Mouse (Mus musculus) MEL-GATA-1-ER (cell line): ENCODE data around the gene Hemk1.

ENCODE experiments used
- DNase-seq: peaks from one replicate; pipeline ENCODE4 v3.0.0-alpha.2; 2012; ENCODE audit warnings: low read depth; ENCODE audit errors: extremely low read depth

Gene Hemk1

DNA sequence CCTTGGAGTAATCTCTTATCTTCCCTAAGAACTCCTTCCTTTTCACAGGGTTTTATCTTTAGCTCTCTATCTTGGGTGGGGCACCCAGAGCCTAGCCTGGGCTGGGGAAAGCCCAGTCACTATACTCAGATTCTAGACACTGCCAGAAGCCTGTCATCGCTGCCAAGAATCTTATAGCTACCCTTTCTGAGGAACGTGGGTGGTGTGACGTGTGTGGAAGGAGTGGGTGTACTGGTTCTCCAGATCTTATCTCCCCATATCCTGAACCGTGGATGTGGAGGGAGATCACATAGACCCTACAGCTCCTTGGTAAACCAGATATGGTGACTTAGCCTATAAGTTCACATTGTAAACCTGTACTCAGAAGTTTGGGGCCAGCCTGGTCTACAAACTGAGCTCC is 42.5 kb downstream of the Hemk1 start:
- no peak for DNase-seq

DNA sequence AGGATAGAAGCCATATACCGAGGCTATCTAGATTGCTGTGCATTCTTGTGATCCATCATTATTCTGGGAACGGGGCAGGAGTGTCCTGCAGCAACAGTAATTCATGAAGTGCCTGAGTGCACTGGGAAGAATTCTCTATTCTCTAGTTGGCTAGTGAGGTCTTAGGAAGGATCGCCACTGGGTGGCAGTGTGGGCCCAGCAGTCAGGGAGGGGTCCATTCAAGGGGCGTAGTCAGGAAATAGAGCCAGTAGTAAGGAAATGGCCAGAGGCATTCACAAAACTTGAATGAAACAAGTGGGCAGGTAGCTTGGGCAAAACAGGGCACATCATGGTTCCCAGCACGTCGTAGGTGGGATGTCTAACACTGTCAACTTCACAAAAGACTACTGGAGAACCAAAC is 43.9 kb downstream of the Hemk1 start:
- no peak for DNase-seq

DNA sequence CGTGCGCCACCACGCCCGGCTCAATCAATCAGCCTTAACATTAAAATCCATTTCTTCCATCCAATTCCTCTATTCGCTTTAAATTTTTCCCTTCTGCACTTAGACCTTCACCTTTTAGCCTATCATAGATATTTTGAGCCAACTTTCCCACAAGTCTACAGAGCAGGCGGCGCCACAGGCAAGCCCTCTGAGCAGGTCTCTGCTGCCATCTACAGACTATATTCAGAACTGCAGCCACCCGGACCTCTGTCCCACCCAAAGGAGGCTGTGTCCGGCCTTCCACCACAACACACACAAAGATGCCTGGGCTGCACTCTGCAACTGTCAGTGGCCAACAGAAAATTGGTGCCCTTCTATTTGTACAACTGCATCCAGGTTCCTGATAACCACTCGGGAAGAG is 47.3 kb downstream of the Hemk1 start:
- no peak for DNase-seq

DNA sequence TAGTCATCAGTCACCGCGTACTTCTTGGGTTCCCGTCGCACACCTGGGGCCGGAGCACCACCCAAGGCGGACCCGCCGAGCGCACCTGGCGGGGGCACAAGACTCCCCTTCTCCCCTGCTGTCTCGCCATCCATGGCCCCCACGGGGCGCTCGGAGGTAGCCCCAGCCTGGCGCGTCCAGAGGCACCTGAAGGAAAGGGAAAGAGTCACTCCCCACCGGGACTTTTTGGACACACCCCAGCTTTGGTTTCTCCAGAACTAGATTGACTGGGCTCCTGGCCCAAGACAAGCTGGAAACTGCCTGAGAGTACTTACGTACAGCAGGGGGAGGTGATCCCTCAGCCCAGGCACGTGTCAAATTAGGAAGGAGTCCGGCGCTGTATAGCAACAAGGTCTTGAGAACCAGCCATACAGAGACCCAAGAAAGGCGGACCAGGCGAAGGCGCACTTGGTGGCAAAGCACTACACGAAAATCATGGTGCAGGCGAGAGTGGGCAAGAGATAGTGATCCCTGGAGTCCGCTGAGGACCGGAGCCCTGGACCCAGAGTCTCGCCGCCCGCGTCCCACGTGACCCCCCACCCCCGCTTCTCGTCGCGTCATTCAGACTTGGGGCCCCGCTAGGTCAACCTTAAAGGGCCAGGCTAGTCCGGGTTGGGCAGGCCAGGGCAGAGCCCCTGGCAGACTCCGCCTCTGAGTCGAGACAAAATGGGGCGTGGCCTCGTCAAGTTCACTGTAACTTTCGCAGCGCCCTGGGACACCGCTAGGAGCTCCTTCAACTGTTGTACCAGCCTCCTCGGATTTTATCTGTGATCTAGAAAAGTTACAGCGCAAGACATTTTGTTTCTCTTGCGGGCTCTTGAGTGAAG is 48.7 kb downstream of the Hemk1 start, which contains the start of gene Mapkapk3:
Gene Mapkapk3 (minus strand): TSS at position 667 of the 866 bp plus-strand sequence.
- peak; percentile 90 for DNase-seq

DNA sequence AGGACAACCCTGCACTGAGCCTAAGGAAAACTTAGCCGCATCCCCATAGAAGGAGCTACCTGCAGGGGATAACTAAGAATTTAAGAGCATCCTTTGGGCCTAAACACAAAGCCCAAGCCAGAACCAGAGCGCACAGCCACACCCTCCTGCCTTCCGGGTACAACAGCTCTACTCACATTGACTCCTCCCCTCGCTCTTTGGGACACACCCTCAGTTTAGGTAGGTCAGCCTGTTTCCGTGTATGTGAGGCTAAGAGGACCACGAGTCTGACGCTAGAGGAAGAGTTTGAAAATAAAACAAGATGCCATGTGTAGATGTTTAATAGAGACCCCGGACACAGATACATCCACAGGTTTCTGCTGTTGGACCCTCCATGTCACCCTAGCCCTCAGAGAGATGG is 49.4 kb downstream of the Hemk1 start:
- peak; percentile 77 for DNase-seq

DNA sequence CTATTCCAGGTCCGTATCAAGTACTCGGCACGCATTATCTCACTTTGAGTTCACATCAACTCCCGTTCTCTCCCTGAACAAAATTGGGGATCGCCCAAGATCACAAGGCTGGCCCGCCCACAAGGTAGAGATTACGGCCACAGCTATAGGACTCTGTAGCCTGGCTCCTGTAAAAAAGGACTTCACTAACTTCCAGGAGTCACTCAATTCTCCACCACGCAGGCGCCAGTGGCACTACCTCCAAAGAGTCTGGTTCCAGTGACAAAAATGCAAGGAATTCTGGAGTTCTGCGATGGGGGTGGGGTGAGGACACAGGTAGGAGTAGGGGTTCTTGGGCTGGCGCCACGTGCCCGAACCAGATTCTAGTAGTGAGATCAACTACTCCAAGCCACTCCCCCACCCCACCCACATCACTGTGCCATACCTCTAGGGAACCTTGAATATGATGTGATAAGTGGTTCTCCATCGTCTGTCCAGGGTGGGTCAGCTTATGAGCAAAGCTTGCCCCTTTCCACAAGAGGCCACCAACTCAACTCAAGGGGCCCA is 50.0 kb downstream of the Hemk1 start:
- DNase-seq: no peak

DNA sequence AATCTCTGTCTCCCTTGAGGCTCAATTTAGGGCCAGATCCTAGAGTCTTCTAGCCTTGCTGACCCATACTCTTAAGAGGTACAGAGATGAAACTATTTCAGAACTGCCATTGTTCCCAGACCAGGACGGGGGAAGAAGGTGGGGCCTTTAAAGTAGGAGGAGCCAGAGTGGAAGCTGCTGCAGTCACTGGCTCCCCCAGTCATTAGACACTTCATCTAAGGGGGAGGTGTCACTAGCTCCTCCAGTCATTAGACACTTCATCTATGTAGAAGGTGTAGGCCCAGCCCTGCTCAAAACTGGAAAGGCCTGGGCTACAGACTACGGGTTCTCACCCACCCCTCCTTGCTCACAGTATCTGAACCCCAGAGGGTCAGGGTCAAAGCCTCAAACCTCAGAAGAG is 50.9 kb downstream of the Hemk1 start:
- no peak for DNase-seq

DNA sequence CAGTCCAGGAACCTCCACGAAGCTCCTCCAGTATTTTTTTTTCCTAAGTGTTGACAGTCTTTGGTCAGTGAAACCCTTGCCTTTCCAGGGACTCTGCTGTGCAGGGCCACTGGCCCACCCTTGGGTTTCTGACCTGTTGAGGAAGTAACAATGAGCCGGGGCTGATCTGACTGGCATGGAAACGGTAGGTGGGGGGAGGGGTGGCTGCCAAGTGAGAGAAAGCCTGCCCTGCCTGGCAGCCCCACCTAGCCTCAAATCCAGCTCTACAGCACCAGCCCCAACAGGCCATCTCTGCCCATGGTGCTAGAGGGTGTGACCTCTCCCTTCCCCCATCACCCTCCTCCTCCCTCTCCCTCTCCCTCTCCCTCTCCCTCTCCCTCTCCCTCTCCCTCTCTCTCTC is 53.1 kb downstream of the Hemk1 start:
- no peak for DNase-seq

DNA sequence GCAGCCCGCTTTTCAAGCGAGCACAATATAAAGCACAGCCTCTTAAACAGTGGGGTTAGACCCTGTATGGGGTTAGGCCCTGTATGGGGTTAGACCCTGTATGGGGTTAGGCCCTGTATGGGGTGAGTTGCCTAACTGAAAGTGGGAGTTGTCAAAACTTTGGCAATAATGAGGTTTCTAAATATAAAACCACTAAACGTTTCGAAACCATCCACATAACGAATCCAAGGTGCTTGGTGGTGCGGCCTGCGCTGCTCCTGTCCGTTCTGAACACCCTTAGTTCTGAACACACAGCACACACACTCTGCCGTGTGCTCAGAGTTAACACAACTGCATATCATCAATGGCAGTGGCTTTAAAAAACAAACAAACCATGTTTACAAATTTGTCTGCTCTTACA is 55.2 kb downstream of the Hemk1 start:
- DNase-seq: no peak

DNA sequence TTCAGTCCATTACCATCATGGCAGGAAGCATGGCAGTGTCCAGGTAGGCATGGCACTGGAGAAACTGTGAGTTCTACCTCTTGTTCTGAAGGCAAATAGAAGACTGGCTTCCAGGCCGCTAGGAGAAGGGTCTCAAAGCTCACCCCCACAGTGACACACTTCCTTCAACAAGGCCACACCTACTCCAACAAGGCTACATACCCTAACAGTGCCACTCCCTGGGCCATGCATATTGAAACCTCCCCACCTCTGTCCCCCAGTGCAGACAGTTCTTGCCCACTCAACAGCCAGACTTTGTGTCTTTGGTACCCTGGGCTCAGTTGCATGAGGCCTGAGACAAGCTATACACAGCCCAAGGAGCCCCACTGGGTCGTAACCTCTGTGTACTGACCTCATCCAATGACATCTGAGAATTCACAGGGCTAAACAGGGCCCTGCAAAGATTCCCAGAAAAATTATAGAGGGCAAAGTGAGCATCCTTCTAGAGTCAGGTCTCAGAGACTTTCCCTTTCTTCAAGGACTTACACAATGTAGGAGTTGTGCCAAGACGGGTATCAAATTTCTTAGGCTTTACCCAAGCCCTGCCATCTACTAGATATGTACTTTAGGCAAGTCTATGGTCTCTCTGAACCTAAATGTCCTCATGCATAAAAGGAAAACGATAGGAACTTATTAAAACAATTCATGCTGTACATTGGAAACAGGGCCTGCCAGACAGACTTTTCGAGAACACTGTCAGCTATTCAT is 56.7 kb downstream of the Hemk1 start:
- DNase-seq: no peak

DNA sequence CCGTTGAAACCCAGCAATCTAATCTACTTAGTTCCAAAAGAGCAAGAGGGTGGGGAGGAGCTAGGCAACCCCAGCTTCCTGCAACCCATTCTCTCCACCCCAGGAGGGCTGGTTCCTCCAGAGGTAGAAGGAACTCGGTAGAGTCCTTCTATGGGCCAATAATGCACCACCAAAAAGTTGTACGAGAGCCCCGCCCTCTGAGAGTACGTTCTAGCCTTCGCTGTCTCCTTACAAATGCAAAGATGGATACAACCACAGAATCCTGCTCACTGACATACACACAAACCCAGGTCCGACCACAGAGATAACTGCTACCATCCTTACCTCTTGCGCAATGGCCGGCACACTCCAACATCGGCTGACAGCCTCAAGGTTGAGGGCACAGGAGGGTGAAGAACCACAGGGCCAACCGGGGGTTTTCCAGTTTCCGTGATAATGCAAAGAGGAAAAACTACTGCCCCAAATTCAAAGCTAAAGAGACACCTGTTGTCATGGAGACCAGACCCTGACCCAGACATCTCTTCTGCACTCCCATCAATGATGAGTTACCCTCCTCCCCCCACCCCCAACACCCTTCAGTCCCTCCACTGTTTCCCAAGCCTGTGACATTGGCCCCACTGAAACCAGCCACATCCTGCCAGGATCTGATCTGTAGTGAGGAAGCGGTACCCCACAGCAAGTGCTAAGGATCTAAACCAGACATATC is 57.7 kb downstream of the Hemk1 start:
- peak; percentile 91 for DNase-seq

DNA sequence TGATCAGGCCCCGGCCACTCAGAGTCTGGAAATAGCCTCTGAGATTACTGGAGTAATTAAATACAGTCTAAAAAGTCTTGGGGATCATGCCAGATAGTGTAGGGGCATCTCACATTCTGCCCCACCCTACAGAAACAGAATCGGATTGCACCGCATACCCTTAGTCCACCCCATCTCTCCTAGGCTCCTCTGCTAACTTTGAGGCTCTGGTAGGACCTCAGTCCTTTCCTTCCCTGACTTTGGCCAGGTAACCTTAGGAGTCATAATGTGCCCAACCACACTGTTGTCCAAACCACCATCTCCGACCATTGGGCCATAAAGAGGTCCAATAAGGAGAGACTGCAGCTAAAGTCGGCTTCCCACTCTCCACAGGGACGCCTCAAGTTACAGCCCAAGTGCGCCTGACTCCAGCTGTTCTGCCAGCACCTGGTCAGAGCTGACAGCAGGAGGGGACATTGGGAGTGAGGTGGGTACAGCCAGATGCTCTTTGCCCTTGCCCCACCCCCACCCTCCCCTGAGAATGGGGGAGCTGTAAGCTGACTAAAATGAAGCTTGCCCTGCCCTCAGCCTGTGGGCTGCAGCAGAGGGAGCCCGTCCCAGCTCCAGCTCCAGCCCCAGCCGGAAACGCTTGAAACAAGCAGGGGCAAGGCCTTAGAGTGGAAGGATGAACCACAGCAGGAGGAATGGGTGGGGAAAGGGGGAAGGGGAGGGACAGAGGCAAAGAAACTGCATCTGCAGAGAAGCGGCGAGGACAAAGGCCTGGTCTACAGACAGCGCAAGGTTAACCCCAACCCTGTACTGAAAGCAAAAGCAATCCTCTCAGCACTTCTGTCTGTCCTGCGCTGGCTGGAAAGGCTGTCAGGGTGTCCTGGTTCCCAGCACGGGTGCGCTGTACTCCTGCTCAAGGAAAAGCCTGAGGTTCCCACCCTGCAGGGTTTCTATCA is 58.5 kb downstream of the Hemk1 start:
- DNase-seq: no peak

DNA sequence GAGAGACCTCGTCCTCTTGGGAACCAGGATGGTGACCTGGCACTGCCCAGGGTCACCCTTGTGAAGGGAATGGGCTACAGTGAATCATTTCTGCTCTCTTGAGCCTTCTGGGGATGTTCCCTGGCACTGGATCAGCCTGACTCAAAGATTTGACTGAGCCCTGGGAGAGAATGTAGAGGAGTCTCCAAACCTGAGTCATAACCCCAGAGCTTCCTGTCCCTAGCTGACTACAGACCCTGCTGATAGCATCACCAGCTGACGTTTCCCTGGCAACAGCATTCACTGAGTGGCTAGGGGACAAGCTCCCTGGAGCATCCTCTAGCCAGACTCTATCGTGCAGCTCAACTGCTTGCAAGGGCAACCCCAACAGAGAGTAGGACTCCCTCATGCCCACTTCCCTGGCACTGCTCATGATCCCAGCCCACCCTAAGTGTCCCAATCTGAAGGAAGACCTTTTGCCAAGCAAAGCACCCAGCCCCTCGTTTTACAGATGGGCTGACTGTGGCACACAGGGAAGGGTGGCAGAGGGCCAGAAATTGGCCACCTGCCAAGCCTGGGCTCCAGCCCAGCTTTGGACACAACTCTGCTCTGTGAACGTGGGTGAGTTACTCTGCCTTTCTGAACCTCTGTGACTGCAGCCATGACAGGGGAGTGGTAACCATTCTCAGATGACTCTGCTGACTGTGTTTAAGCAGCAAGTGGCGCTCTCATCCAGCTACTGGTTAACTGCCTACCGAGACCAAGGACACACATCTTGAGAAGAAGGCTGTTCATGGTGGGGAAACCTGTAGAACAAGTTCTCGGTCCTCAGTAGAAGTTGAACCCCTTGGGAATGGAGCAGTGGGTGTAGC is 59.4 kb downstream of the Hemk1 start:
- DNase-seq: no peak

DNA sequence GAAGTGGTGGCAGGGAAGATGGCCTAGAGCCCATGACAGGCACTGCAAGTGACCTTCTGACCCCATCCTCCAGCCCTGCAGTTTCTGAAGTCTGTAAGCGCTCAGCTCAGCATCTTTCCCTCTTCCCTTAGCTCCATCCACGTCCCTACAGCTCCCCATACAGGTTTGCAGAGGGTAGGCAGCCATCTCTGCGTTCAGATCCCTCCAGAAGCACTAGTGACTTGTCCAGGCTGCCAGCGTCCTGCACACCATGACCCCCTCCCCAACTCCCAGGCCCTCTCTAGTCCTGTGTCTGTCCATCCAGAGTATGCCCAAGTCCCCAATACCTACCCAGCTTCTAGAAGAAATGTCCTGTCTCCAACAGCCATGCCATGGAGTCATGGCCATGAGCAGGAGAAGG is 60.0 kb downstream of the Hemk1 start:
- no peak for DNase-seq

DNA sequence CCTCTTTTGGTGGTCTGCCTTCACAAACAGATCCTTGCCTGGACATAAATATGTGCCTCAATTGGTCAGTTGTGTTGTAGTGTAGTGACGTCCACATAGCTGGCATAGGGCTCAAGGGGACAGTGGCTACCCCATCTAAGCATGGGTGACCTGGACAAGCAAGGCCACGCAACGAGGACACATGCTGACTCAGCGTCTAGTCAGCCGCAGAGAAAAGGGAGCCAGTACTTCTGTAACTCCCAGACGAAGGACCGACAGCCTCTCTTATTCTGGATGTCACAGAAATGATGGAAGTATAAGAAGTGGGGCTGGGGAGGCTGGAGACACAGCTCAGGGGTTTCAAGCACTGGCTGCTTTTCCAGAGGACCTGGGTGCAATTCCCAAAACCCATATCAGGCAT is 60.5 kb downstream of the Hemk1 start:
- no peak for DNase-seq
